Mouse (Mus musculus) thymus, adult 2 months (tissue): ENCODE data around the gene Disp3.

ENCODE experiments used
- CTCF ChIP-seq: fragments of 200-500 bp; IDR thresholded peaks from 2 replicates; pipeline ENCODE4 v1.5.1; 2012; ENCODE audit warnings: mild to moderate bottlenecking, control low read depth, low read length, moderate library complexity, borderline replicate concordance; ENCODE audit not compliant: control insufficient read depth, poor library complexity, insufficient read depth; ENCODE audit errors: extremely low read depth
- POLR2A ChIP-seq: fragments of 200-500 bp; IDR thresholded peaks from 2 replicates; pipeline ENCODE4 v1.6.1; 2012; ENCODE audit warnings: mild to moderate bottlenecking, low read length, control low read depth, moderate library complexity; ENCODE audit not compliant: control insufficient read depth, poor library complexity, insufficient read depth; ENCODE audit errors: extremely low read depth

DNA sequence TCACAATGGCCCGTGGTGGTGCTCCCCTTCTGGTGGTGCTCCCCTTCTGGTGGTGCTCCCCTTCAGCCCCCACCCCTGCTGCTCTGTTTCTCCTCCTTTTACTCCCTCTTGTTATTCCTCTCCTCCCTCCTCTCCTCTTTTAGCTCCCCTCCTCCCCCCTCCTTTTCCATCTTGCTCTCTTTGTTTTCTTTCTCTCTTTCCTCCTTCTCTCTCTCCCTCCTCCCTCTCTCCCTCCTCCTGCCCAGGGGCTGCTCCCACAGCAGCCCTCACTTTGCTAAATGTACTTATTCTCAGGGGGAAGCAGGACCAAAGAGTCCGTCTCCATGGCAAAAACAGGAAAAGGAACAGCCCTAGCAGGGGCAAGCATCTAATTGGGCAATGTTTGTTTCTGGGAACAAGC, 37.3 kb upstream of the Disp3 start:
- TF ChIP-seq CTCF (no peak), POLR2A (no peak)
